Mouse (Mus musculus) heart, postnatal 0 days (tissue): ENCODE measurements around the gene Grin2d. TPM values are rescaled to one million over a fixed set of nuclear protein-coding genes. Genes with fewer than 3 reads are reported as not detected.

Experiments
- ATAC-seq: fragments of 200-750 bp; cut with Nextera tagmentation; 2 replicates; pipeline ENCODE4 v1.8.0; 2017; ENCODE audit warnings: low read depth, moderate number of reproducible peaks, moderate library complexity; ENCODE audit not compliant: insufficient read depth
- DNase-seq: peaks from one replicate; pipeline ENCODE4 v3.0.0-alpha.2; 2016; ENCODE audit warnings: low spot score
- H3K27ac ChIP-seq: fragments of 300-500 bp; sonication (generic); 2 replicates; pipeline ENCODE4 v1.5.1; 2014; ENCODE audit warnings: low read depth, mild to moderate bottlenecking
- H3K27me3 ChIP-seq: fragments of 300-500 bp; sonication (generic); 2 replicates; pipeline ENCODE4 v1.6.1; 2014; ENCODE audit warnings: low read length, mixed read lengths; ENCODE audit not compliant: control insufficient read depth, insufficient read depth
- H3K36me3 ChIP-seq: fragments of 300-500 bp; sonication (generic); replicated peaks from 2 replicates; pipeline ENCODE4 v1.6.1; 2014; ENCODE audit warnings: low read length, mixed read lengths; ENCODE audit not compliant: control insufficient read depth, insufficient read depth
- H3K4me1 ChIP-seq: fragments of 300-500 bp; sonication (generic); 2 replicates; pipeline ENCODE4 v1.6.1; 2014; ENCODE audit warnings: antibody characterized with exemption; ENCODE audit not compliant: control insufficient read depth, insufficient read depth
- H3K4me2 ChIP-seq: fragments of 300-500 bp; sonication (generic); 2 replicates; pipeline ENCODE4 v1.6.1; 2014; ENCODE audit warnings: low read depth, mild to moderate bottlenecking, low read length, moderate library complexity
- H3K4me3 ChIP-seq: fragments of 300-500 bp; sonication (generic); 2 replicates; pipeline ENCODE4 v1.5.1; 2014; ENCODE audit warnings: low read depth, low read length
- H3K9ac ChIP-seq: fragments of 300-500 bp; sonication (generic); replicated peaks from 2 replicates; pipeline ENCODE4 v1.6.1; 2014; ENCODE audit warnings: low read depth, low read length, mixed read lengths
- H3K9me3 ChIP-seq: fragments of 300-500 bp; sonication (generic); replicated peaks from 2 replicates; pipeline ENCODE4 v1.6.1; 2016; ENCODE audit warnings: low read length; ENCODE audit not compliant: control insufficient read depth
- CTCF ChIP-seq: IDR thresholded peaks from 2 replicates; pipeline ENCODE4 v1.5.1; 2016; ENCODE audit warnings: antibody characterized with exemption, control low read depth, low read depth
- EP300 ChIP-seq: IDR thresholded peaks from 2 replicates; pipeline ENCODE4 v1.6.1; 2016; ENCODE audit warnings: antibody characterized with exemption, low read depth
- WGBS: fragments of 180-500 bp; shearing (Covaris S2); extraction: QIAGEN DNeasy Blood & Tissue Kit; methylation state at CpG from one replicate; pipeline ENCODE4 v1.1.7; 2014; 5-methylcytosine and 5-hydroxymethylcytosine counted together
- polyA plus RNA-seq: library from polyadenylated mRNA; unstranded; fragments of >200 nt; fragmentation: Nextera tagmentation; extraction: Ambion mirVana; gene quantifications from 2 replicates; pipeline ENCODE4 v1.2.1, GENCODE M21; 2015
- total RNA-seq: library from RNA; depleted of rRNA; stranded (reverse); fragments of >200 nt; gene quantifications from 2 replicates; pipeline ENCODE4 v1.2.3, GENCODE M21; 2014; ENCODE audit warnings: low replicate concordance

Grin2d gene
- total and polyA plus RNA-seq, 2 experiments from 2014 or later = 0.12 to 3.1 TPM

- no peaks in the 10 kb centered on the region for H3K36me3 ChIP-seq
- WGBS = 88% methylated on average over 7 of the region's 7 CpGs
- no peak for ATAC-seq
- TF ChIP-seq EP300 (no peak), CTCF (no peak)
- H3K9ac ChIP-seq = no peak overlapping the region
- H3K27me3 ChIP-seq = peaks cover 40% of the 10 kb centered on the region
- H3K4me3 ChIP-seq = no peak overlapping the region
- H3K4me2 ChIP-seq = no peak overlapping the region
- H3K27ac ChIP-seq = no peak overlapping the region
- H3K4me1 ChIP-seq = no peaks in the 10 kb centered on the region
- no peaks in the 10 kb centered on the region for H3K9me3 ChIP-seq
- DNase-seq = no peak
Observed at GRCm38 (mm10) chr7:45862804-45863203, 15.4 kb downstream of the Grin2d start.

GRCm38 (mm10) chr7:45859008-45859407 lies 19.2 kb downstream of the Grin2d start:
- Histone ChIP-seq H3K27me3 (peaks cover 51% of the 10 kb centered on the region), H3K9ac (no peak overlapping the region), H3K4me1 (peaks cover 5% of the 10 kb centered on the region; the same call in 1 of the 2 replicates), H3K27ac (no peak overlapping the region), H3K4me3 (no peak overlapping the region), H3K9me3 (no peaks in the 10 kb centered on the region), H3K4me2 (no peak overlapping the region), H3K36me3 (no peaks in the 10 kb centered on the region)
- no peak for TF ChIP-seq EP300
- no peak for TF ChIP-seq CTCF
- ATAC-seq (no peak), DNase-seq (no peak)
- WGBS = 54% methylated on average over 4 of the region's 4 CpGs

GRCm38 (mm10) chr7:45856950-45857901 lies 21.0 kb downstream of the Grin2d start:
- peaks cover 5% of the 10 kb centered on the region; the same call in 1 of the 2 replicates for H3K4me1 ChIP-seq
- no peaks in the 10 kb centered on the region for H3K36me3 ChIP-seq
- H3K27ac ChIP-seq = no peak overlapping the region
- peak overlapping the region; percentile 65 for H3K4me2 ChIP-seq
- no peak for DNase-seq
- H3K9me3 ChIP-seq = no peaks in the 10 kb centered on the region
- H3K9ac ChIP-seq = peak overlapping the region; percentile 30; the same call in 1 of the 2 replicates
- H3K27me3 ChIP-seq = peaks cover 50% of the 10 kb centered on the region
- WGBS = 3% methylated on average over 30 of the region's 30 CpGs
- 0 out of 2 replicates have a peak, but pooled peaks have one; percentile 44 for ATAC-seq
- H3K4me3 ChIP-seq = peak overlapping the region; percentile 40
- TF ChIP-seq CTCF (no peak), EP300 (no peak)

GRCm38 (mm10) chr7:45853089-45853488 lies 25.1 kb downstream of the Grin2d start:
- Histone ChIP-seq H3K9ac (no peak overlapping the region), H3K4me3 (no peak overlapping the region), H3K4me1 (peaks cover 5% of the 10 kb centered on the region; the same call in 1 of the 2 replicates), H3K27ac (no peak overlapping the region), H3K36me3 (no peaks in the 10 kb centered on the region), H3K4me2 (no peak overlapping the region), H3K27me3 (peaks cover 32% of the 10 kb centered on the region), H3K9me3 (no peaks in the 10 kb centered on the region)
- no peak for ATAC-seq
- 77% methylated on average over 12 of the region's 12 CpGs for WGBS
- TF ChIP-seq CTCF (no peak), EP300 (no peak)
- no peak for DNase-seq

- DNase-seq (no peak), ATAC-seq (no peak)
- no peak overlapping the region for H3K4me3 ChIP-seq
- no peak overlapping the region for H3K27ac ChIP-seq
- no peak overlapping the region for H3K4me2 ChIP-seq
- WGBS = 46% methylated on average over 3 of the region's 3 CpGs
- TF ChIP-seq EP300 (no peak), CTCF (no peak)
- H3K36me3 ChIP-seq = no peaks in the 10 kb centered on the region
- peaks cover 15% of the 10 kb centered on the region; the same call in 1 of the 2 replicates for H3K27me3 ChIP-seq
- no peaks in the 10 kb centered on the region for H3K9me3 ChIP-seq
- no peak overlapping the region for H3K9ac ChIP-seq
- H3K4me1 ChIP-seq = no peaks in the 10 kb centered on the region
Observed at GRCm38 (mm10) chr7:45850661-45851060, 27.5 kb downstream of the Grin2d start.
